Mouse (Mus musculus): ENCODE data around the gene Dnah9. TPM values are rescaled to one million over a fixed set of nuclear protein-coding genes. Genes with fewer than 3 reads are reported as not detected.
A peak's percentile ranks its signal among the peaks of the same experiment; 100 is the strongest.

The Dnah9 gene
- total RNA-seq, 4 experiments from 2014 or later: 0.09 TPM; not detected in 3

GRCm38 (mm10) chr11:65795896-65796295 is 372.5 kb downstream of the Dnah9 start:
- DNase-seq (ENCODE audit: low spot score): no peak

- no peak for DNase-seq (ENCODE audit: low spot score)
These were observed 373.7 kb downstream of the Dnah9 start for GRCm38 (mm10) chr11:65794428-65795219.

- peak; percentile 89 for DNase-seq (ENCODE audit: low spot score)
These were observed 380.2 kb downstream of the Dnah9 start, which contains the start of gene Map2k4 for GRCm38 (mm10) chr11:65788154-65788553. Gene Map2k4 (minus strand): TSS chr11:65788297.

GRCm38 (mm10) chr11:65787421-65788151 is 380.8 kb downstream of the Dnah9 start:
- DNase-seq (ENCODE audit: low spot score): no peak

GRCm38 (mm10) chr11:65786160-65786559 is 382.2 kb downstream of the Dnah9 start:
- no peak for DNase-seq (ENCODE audit: low spot score)

- DNase-seq (ENCODE audit: low spot score): no peak
These were observed 386.8 kb downstream of the Dnah9 start for GRCm38 (mm10) chr11:65781596-65781995.
